Mouse (Mus musculus): Measurements from ENCODE around the gene Slc26a9. TPM values are rescaled to one million over a fixed set of nuclear protein-coding genes. Genes with fewer than 3 reads are reported as not detected.

Slc26a9 gene
- polyA plus RNA-seq, 1 experiment, result 1.1 TPM

DNA sequence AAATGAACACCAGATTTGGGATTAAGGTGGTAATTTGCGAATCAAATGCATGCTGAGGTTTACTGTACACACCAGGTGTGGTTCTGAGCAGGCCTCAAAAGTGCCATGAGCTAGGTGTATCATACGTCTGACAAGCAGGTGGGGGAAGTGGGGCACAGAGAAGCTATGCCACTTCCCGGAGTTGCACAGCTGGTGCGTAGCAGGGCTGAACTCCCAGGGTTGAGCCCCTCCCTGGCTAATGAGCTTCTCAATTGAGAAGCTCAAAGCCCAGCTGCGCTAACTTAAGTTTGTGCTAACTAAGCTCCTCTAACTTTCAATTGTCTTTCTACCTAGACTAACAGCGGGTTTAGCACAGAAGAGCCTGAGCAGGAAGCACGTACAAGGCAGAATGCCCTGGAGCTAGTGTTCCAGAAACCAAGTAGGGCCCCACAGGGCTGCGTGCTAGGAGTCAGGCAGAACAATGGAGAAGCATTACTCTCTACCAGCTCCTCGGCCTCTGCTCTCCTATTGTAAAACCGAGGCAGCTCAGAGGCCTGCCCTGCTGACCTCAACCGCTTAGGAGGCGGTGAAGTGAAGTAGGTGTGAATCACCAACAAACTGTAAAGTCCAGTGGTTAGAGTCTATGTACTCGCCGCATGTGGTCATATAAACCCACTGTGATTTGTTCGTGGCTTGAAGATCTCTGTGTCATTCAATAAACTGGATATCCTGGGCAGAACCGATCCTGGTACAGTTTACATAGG, 24.7 kb upstream of the Slc26a9 start:
- WGBS, result 80% methylated on average over 16 of the region's 16 CpGs
- Histone ChIP-seq H3K36me3 (ENCODE audit: control insufficient read depth, insufficient read depth, low read length) (no peaks in the 10 kb centered on the region), H3K4me3 (ENCODE audit: control insufficient read depth, insufficient read depth, low read length) (no peak overlapping the region), H3K27me3 (ENCODE audit: control insufficient read depth, insufficient read depth, low read length) (no peaks in the 10 kb centered on the region), H3K27ac (ENCODE audit: control insufficient read depth, insufficient read depth, low read length) (no peak overlapping the region), H3K4me1 (replicated peaks; ENCODE audit: control insufficient read depth, insufficient read depth, low read length) (peaks cover 2% of the 10 kb centered on the region; the same call in 1 of the 2 replicates)
- no peak for TF ChIP-seq POLR2A (IDR thresholded peaks at IDR 0.05; ENCODE audit: control insufficient read depth, extremely low read depth, insufficient read depth, low read length, poor library complexity)
- no peak for TF ChIP-seq CTCF (IDR thresholded peaks at IDR 0.05; ENCODE audit: borderline replicate concordance, control insufficient read depth, extremely low read depth, insufficient read depth, low read length, poor library complexity)
- peak; percentile 27 for DNase-seq

DNA sequence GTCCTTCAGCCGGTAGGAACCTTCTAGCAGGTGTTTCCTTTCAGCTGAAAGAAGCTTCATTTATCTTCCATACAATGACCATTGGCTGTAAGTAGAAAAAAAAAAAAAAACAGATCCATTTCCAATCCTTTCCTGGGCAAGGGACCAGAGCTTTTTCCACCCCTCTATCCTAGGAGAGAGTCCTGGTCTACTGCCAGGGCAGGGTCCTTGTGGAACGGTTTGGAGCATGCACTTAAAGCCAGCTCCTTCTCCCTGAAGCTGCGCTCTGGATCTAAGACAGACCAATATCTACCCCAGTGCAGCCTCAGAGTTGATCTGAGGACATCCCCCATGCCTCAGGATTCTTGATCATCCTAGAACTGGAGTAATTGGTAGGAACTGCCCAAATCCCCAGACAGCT, 21.8 kb upstream of the Slc26a9 start:
- WGBS, result 87% methylated on average over 3 of the region's 3 CpGs

DNA sequence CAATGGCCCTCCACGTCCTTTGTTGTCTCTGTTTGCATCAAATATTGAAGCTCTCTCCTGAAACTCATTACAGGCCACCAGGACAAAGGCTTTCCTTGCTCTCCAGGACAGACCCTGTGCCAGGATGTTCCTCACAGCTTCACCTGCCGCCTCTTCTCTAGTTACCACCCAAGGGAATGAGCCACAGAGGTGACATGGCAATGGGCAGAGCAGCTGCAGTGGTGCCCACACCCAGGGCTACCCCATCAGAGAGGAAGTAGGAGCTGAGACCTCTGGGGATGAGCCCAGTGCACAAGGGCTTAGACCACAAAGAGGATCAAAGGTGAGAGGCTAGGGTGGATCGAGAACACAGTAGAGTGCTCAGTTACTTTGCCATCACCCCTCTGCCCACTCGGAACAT, 20.3 kb upstream of the Slc26a9 start:
- H3K27me3 ChIP-seq (ENCODE audit: control insufficient read depth, insufficient read depth, low read length), result no peaks in the 10 kb centered on the region
- H3K27ac ChIP-seq (ENCODE audit: control insufficient read depth, insufficient read depth, low read length), result no peak overlapping the region
- no peaks in the 10 kb centered on the region for H3K36me3 ChIP-seq (ENCODE audit: control insufficient read depth, insufficient read depth, low read length)
- 47% methylated on average over 4 of the region's 4 CpGs for WGBS
- no peak overlapping the region for H3K4me3 ChIP-seq (ENCODE audit: control insufficient read depth, insufficient read depth, low read length)
- TF ChIP-seq POLR2A (IDR thresholded peaks at IDR 0.05; ENCODE audit: control insufficient read depth, extremely low read depth, insufficient read depth, low read length, poor library complexity) (no peak), CTCF (IDR thresholded peaks at IDR 0.05; ENCODE audit: borderline replicate concordance, control insufficient read depth, extremely low read depth, insufficient read depth, low read length, poor library complexity) (no peak)
- H3K4me1 ChIP-seq (replicated peaks; ENCODE audit: control insufficient read depth, insufficient read depth, low read length), result peaks cover 2% of the 10 kb centered on the region; the same call in 1 of the 2 replicates
- DNase-seq, result no peak

More for the DNA sequence above, 21.8 kb upstream of the Slc26a9 start:
- Histone ChIP-seq H3K27me3 (ENCODE audit: control insufficient read depth, insufficient read depth, low read length) (no peaks in the 10 kb centered on the region), H3K4me1 (replicated peaks; ENCODE audit: control insufficient read depth, insufficient read depth, low read length) (peaks cover 2% of the 10 kb centered on the region; the same call in 1 of the 2 replicates), H3K4me3 (ENCODE audit: control insufficient read depth, insufficient read depth, low read length) (no peak overlapping the region), H3K27ac (ENCODE audit: control insufficient read depth, insufficient read depth, low read length) (no peak overlapping the region), H3K36me3 (ENCODE audit: control insufficient read depth, insufficient read depth, low read length) (no peaks in the 10 kb centered on the region)
- TF ChIP-seq CTCF (IDR thresholded peaks at IDR 0.05; ENCODE audit: borderline replicate concordance, control insufficient read depth, extremely low read depth, insufficient read depth, low read length, poor library complexity), result no peak
- no peak for TF ChIP-seq POLR2A (IDR thresholded peaks at IDR 0.05; ENCODE audit: control insufficient read depth, extremely low read depth, insufficient read depth, low read length, poor library complexity)
- no peak for DNase-seq

DNA sequence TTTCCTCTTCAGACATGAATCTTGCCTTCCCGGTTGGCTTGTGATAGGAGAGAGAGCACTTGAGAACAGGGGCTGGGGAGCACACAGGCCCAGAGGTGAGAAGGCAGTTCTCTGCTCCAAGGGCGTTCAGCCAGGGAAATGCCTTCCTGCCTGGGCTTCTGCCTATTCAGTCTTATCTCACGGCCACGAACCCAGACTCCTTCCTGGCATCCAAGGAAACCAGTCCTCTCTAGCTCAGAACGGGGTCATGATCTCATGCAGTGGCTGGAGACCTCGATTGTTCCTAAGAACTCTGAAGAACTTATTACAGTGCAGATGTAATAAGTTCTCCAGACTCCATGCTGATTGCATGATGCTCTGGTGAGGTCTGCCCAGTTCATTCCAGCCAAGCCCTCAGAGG, 17.2 kb upstream of the Slc26a9 start:
- no peak for DNase-seq
- Histone ChIP-seq H3K4me3 (ENCODE audit: control insufficient read depth, insufficient read depth, low read length) (no peak overlapping the region), H3K27ac (ENCODE audit: control insufficient read depth, insufficient read depth, low read length) (no peak overlapping the region), H3K4me1 (replicated peaks; ENCODE audit: control insufficient read depth, insufficient read depth, low read length) (no peaks in the 10 kb centered on the region), H3K27me3 (ENCODE audit: control insufficient read depth, insufficient read depth, low read length) (no peaks in the 10 kb centered on the region), H3K36me3 (ENCODE audit: control insufficient read depth, insufficient read depth, low read length) (no peaks in the 10 kb centered on the region)
- TF ChIP-seq POLR2A (IDR thresholded peaks at IDR 0.05; ENCODE audit: control insufficient read depth, extremely low read depth, insufficient read depth, low read length, poor library complexity), result no peak
- no peak for TF ChIP-seq CTCF (IDR thresholded peaks at IDR 0.05; ENCODE audit: borderline replicate concordance, control insufficient read depth, extremely low read depth, insufficient read depth, low read length, poor library complexity)
- 77% methylated on average over 6 of the region's 6 CpGs for WGBS

DNA sequence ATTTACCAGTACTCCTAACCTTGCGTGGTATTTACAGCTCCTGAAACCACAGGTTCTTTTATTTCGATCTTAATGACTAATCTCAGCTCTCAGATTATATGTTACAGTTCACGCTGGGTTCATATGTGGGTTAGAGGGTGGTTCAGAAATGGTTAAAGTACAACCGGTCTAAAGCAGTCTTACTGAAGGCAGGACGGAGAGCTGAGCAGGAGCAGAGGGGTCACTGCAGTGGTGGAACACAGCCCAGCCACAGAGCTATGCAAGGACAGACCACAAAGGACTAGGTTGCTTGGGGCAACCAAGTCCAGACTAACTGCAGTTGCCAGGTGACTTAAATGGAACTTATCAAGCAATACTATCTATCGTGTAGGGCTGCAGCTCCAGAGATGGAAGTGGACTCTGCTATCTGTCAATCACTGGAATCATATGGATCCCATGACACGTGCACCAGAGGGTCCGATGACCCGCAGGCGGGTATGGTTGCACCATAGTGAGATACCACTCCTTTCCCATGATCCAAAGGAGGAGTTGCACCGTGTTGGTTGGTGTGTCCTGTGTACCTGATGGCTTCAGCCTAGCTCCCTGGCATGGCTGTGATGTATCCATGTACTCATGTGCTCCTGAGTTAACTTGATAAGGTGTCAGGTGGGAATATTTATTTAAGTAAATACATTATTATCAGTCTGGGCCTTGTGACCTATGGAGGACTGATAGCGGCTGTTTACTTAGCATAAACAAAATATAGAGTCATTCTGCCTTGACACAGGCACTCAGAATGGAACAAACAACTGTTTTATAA, 13.0 kb upstream of the Slc26a9 start:
- no peak for DNase-seq
- Histone ChIP-seq H3K27ac (ENCODE audit: control insufficient read depth, insufficient read depth, low read length) (no peak overlapping the region), H3K4me3 (ENCODE audit: control insufficient read depth, insufficient read depth, low read length) (no peak overlapping the region), H3K4me1 (replicated peaks; ENCODE audit: control insufficient read depth, insufficient read depth, low read length) (no peaks in the 10 kb centered on the region; the same call in 1 of the 2 replicates), H3K27me3 (ENCODE audit: control insufficient read depth, insufficient read depth, low read length) (no peaks in the 10 kb centered on the region), H3K36me3 (ENCODE audit: control insufficient read depth, insufficient read depth, low read length) (no peaks in the 10 kb centered on the region)
- TF ChIP-seq CTCF (IDR thresholded peaks at IDR 0.05; ENCODE audit: borderline replicate concordance, control insufficient read depth, extremely low read depth, insufficient read depth, low read length, poor library complexity) (no peak), POLR2A (IDR thresholded peaks at IDR 0.05; ENCODE audit: control insufficient read depth, extremely low read depth, insufficient read depth, low read length, poor library complexity) (no peak)
- WGBS, result 84% methylated on average over 12 of the region's 12 CpGs

DNA sequence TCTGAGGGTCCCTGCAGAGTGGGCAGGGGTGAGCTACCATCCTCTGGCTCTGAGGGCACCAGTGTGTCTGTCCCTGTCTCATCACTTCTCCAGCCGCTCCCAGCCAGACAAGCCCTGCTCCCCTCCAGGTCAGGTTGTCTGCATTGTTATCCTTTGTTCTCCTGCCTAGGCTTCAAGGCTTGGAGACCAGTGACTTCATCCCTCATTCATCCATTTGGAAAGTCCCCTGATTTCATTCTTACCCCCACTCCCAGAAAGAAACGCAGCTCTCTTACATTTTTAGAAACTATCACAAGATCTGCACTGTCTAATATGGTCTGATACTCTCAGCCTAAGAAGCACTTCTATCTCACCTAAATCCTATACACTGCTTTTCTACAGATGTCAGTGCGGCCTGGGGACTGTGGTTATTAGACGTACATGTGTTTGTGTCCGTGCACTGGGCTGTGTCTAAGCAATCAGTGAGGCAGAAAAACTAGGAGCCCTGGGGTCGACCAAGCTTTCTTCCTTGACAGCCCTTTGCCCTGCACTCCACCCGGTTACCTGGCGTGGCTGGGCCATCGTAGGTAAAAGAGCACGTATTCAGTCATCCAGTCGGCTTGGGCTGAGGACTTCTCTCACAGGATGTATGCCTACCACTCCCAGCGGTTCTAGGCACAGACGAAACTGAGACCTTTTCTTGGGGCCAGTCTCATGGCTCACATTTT, 10.2 kb upstream of the Slc26a9 start:
- H3K4me1 ChIP-seq (replicated peaks; ENCODE audit: control insufficient read depth, insufficient read depth, low read length), result no peaks in the 10 kb centered on the region; the same call in 1 of the 2 replicates
- H3K36me3 ChIP-seq (ENCODE audit: control insufficient read depth, insufficient read depth, low read length), result no peaks in the 10 kb centered on the region
- H3K27me3 ChIP-seq (ENCODE audit: control insufficient read depth, insufficient read depth, low read length), result no peaks in the 10 kb centered on the region
- TF ChIP-seq POLR2A (IDR thresholded peaks at IDR 0.05; ENCODE audit: control insufficient read depth, extremely low read depth, insufficient read depth, low read length, poor library complexity) (no peak), CTCF (IDR thresholded peaks at IDR 0.05; ENCODE audit: borderline replicate concordance, control insufficient read depth, extremely low read depth, insufficient read depth, low read length, poor library complexity) (no peak)
- H3K27ac ChIP-seq (ENCODE audit: control insufficient read depth, insufficient read depth, low read length), result no peak overlapping the region
- no peak for DNase-seq
- no peak overlapping the region for H3K4me3 ChIP-seq (ENCODE audit: control insufficient read depth, insufficient read depth, low read length)
- 86% methylated on average over 13 of the region's 13 CpGs for WGBS
